Mouse (Mus musculus) forebrain, embryonic 12.5 days (tissue): ENCODE data around the gene Lsamp. TPM values are rescaled to one million over a fixed set of nuclear protein-coding genes. Genes with fewer than 3 reads are reported as not detected.
A peak's percentile ranks its signal among the peaks of the same experiment; 100 is the strongest.

ENCODE experiments used
- ATAC-seq: fragments of 200-750 bp; cut with Nextera tagmentation; 2 replicates; pipeline ENCODE4 v1.8.0; 2017; ENCODE audit warnings: moderate TSS enrichment; ENCODE audit not compliant: low FRiP score
- H3K27ac ChIP-seq: fragments of 300-500 bp; sonication (generic); 2 replicates; pipeline ENCODE4 v1.5.1; 2016; ENCODE audit warnings: mild to moderate bottlenecking
- H3K27me3 ChIP-seq: fragments of 300-500 bp; sonication (generic); 2 replicates; pipeline ENCODE4 v1.6.1; 2016; ENCODE audit warnings: mild to moderate bottlenecking
- H3K36me3 ChIP-seq: fragments of 300-500 bp; sonication (generic); replicated peaks from 2 replicates; pipeline ENCODE4 v1.6.1; 2016; ENCODE audit warnings: mild to moderate bottlenecking
- H3K4me1 ChIP-seq: fragments of 300-500 bp; sonication (generic); 2 replicates; pipeline ENCODE4 v1.6.1; 2016
- H3K4me2 ChIP-seq: fragments of 300-500 bp; sonication (generic); 2 replicates; pipeline ENCODE4 v1.6.1; 2016; ENCODE audit warnings: mild to moderate bottlenecking, moderate library complexity
- H3K4me3 ChIP-seq: fragments of 300-500 bp; sonication (generic); replicated peaks from 2 replicates; pipeline ENCODE4 v1.5.1; 2016; ENCODE audit warnings: mild to moderate bottlenecking
- H3K9ac ChIP-seq: fragments of 300-500 bp; sonication (generic); 2 replicates; pipeline ENCODE4 v1.6.1; 2016; ENCODE audit warnings: mild to moderate bottlenecking
- H3K9me3 ChIP-seq: fragments of 300-500 bp; sonication (generic); 2 replicates; pipeline ENCODE4 v1.6.1; 2016
- WGBS: fragments of 180-500 bp; shearing (Covaris S2); methylation state at CpG from one replicate; pipeline ENCODE4 v1.1.7; 2016; 5-methylcytosine and 5-hydroxymethylcytosine counted together
- polyA plus RNA-seq: library from polyadenylated mRNA; unstranded; fragments of >200 nt; fragmentation: Nextera tagmentation; extraction: Ambion mirVana; gene quantifications from 2 replicates; pipeline ENCODE4 v1.2.1, GENCODE M21; 2016

Lsamp gene
- polyA plus RNA-seq, 1 experiment from 2014 or later = 24.6 TPM

DNA sequence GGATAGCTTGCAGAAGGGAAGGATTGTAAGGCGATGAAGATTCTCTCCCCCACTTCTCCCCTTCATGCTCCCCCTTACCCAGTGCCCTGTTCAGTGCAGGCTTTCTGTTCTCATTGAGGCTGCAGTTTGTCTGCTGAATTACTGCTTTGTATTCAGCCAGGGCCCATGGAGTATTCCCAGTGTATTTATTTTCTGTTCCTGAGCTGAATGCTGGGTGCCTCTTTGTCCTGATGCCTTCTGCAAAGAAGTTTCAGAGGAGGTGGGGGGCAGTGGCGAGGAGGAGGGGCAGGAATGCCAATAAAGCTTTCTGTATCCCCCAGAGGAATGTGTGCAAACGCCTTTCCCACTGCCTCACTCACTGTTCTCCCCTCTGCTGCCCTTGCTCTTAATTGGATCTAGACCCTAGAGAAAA is 1567.7 kb downstream of the Lsamp start:
- no peaks in the 10 kb centered on the region for H3K27me3 ChIP-seq
- no peaks in the 10 kb centered on the region for H3K9me3 ChIP-seq
- peak overlapping the region; percentile 24 for H3K4me2 ChIP-seq
- H3K36me3 ChIP-seq = no peaks in the 10 kb centered on the region
- peak; percentile 94 for ATAC-seq
- 0% methylated on average over 3 of the region's 3 CpGs for WGBS
- no peak overlapping the region for H3K4me3 ChIP-seq
- no peak overlapping the region for H3K9ac ChIP-seq
- H3K27ac ChIP-seq = peak overlapping the region; percentile 89
- peaks cover 17% of the 10 kb centered on the region for H3K4me1 ChIP-seq

DNA sequence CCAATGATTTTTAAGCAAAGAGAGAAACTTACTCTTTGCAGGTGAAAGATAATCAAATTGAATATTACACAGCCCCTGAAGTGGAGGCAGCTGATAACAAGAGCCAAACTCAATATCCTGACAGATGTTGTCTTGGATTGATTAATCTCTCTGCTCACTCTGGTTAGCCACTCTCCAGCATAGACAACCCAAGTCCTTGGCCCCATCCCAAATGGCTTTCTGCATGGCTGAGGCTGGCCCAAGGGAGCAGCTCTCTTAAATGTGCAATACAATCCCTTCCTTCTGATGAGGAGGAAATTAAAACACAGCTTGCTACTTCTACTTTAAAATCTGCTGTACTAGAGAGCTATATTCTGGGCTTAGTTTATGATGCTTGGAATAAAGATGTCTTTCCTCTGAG is 1572.9 kb downstream of the Lsamp start:
- no peak for ATAC-seq
- no peak overlapping the region for H3K4me3 ChIP-seq
- no peaks in the 10 kb centered on the region for H3K27me3 ChIP-seq
- peaks cover 5% of the 10 kb centered on the region for H3K4me1 ChIP-seq
- no peak overlapping the region for H3K4me2 ChIP-seq
- H3K27ac ChIP-seq = no peak overlapping the region
- H3K9me3 ChIP-seq = no peaks in the 10 kb centered on the region
- H3K36me3 ChIP-seq = no peaks in the 10 kb centered on the region
- H3K9ac ChIP-seq = no peak overlapping the region

DNA sequence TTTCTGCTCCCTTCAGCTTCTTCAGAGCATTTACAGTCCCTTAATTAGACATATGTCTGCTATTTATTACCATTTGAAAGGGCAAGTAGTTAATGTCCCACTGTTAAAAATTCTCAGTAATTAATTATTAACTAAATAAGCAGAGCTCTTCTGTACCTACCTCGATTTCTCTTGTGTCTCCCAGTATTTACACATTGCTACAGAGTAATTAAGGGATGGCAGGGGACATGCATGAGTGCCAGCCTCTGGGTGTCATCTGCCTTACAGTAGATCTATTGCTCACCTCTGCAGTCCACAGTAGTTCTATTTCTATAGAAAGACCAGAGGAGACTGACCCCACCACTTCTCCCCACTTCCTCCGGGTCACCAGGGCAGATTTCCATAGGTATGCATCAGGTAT is 1581.1 kb downstream of the Lsamp start:
- H3K4me1 ChIP-seq = no peaks in the 10 kb centered on the region
- ATAC-seq = no peak
- H3K9me3 ChIP-seq = no peaks in the 10 kb centered on the region
- no peak overlapping the region for H3K4me3 ChIP-seq
- no peaks in the 10 kb centered on the region for H3K36me3 ChIP-seq
- H3K27me3 ChIP-seq = no peaks in the 10 kb centered on the region
- H3K9ac ChIP-seq = no peak overlapping the region
- 66% methylated on average over 2 of the region's 2 CpGs for WGBS
- H3K27ac ChIP-seq = no peak overlapping the region
- H3K4me2 ChIP-seq = no peak overlapping the region

DNA sequence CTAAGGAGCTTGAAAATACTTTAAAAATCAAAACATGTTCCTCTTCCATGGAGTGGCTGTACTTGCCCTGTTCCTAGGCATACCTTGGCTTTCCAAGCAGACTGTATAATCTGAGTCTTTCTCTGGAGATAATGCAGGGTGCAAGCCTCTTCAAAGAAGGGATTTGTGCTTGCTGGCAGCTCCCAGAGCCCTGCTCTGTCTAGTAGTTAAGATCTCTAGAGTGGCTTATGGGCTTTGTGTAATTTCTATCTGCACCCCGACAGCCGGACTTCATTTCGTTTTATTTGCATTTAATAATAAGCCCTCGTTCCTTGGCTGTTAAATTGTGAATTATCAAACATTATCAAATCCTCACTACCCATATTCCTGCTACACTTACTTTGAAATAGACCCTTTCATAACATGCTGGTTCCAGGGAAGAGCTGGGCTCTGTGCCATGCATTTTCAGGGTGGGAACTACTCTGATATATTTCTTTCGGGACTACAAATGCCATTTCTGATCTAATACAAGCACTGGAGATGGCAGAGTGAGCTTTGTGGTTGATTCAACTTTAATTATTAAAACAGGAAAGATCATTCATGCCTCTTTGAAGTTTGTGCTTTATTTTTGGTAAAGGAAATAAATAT is 1604.6 kb downstream of the Lsamp start:
- no peak overlapping the region for H3K9ac ChIP-seq
- no peaks in the 10 kb centered on the region for H3K36me3 ChIP-seq
- no peak overlapping the region for H3K4me2 ChIP-seq
- no peak for ATAC-seq
- no peaks in the 10 kb centered on the region for H3K27me3 ChIP-seq
- WGBS = 75% methylated on average over 5 of the region's 5 CpGs
- H3K4me3 ChIP-seq = no peak overlapping the region
- no peaks in the 10 kb centered on the region for H3K9me3 ChIP-seq
- H3K27ac ChIP-seq = no peak overlapping the region
- peaks cover 4% of the 10 kb centered on the region; the same call in 1 of the 2 replicates for H3K4me1 ChIP-seq

DNA sequence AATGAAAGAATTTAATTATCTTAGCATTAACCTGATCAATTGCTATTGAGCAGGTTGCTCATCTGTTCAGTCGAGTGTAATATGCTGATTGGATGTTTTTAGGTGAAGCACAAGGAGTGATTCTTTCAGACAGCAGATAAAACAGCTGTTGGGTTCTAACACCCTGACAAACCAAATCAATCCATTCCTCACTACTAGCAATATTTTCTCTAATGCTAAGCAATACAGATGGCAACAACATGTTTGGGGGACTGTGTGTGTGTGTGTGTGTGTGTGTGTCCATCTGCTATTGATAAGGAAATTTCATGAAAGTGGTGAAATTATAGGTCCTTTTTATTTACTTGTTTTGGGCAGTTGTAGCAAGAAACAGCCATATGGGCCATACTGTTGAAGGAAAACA is 1628.1 kb downstream of the Lsamp start:
- Histone ChIP-seq H3K36me3 (no peaks in the 10 kb centered on the region), H3K9me3 (no peaks in the 10 kb centered on the region), H3K27me3 (no peaks in the 10 kb centered on the region), H3K4me1 (no peaks in the 10 kb centered on the region), H3K9ac (no peak overlapping the region), H3K4me3 (no peak overlapping the region), H3K27ac (no peak overlapping the region), H3K4me2 (no peak overlapping the region)
- 79% methylated on average over 1 of the region's 1 CpGs for WGBS
- no peak for ATAC-seq

DNA sequence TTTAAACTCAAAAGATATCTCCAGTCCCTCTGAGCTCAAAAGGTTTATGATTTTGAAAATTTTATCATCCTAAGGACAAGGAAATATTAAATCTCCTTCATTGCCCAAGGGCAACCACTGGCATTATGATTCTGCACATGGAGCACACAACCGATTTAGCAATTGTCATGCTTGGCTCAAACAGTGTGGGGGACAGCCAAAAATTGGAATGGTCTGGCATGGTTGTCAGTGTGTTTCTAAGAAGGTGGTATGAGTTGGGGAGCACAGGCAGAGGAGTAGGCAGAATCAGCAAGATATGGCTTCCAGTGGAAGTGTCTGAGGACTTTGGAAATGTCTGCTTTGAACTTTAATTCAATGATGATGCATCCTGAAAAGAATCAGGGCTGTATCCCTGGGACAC is 1639.7 kb downstream of the Lsamp start:
- no peak overlapping the region for H3K4me2 ChIP-seq

DNA sequence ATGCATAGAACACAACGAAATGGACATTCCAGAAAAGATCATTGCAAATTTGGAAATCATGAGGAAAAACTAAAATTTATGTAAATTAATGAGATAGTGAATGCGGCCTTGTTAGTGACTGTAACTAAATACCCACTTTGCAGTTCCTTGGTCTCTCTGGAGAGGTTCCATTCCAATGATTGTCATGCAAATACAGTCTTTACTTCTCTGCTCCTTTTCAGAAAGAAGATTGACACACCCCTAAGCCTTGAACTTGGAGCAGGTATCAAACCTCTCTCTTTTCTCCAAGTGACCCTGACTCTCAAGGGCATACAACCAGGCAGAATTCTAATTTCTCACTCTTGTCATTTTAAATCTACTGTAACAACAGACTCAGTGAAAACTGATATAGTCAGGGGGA is 1649.7 kb downstream of the Lsamp start:
- no peaks in the 10 kb centered on the region for H3K36me3 ChIP-seq
- H3K27me3 ChIP-seq = no peaks in the 10 kb centered on the region
- no peak overlapping the region for H3K4me3 ChIP-seq
- 30% methylated on average over 2 of the region's 2 CpGs for WGBS
- H3K27ac ChIP-seq = no peak overlapping the region
- no peak overlapping the region for H3K9ac ChIP-seq
- peak; percentile 67; the same call in 1 of the 2 replicates for ATAC-seq
- H3K4me1 ChIP-seq = peaks cover 7% of the 10 kb centered on the region
- no peaks in the 10 kb centered on the region for H3K9me3 ChIP-seq
- H3K4me2 ChIP-seq = no peak overlapping the region

More for the DNA sequence above, 1639.7 kb downstream of the Lsamp start:
- Histone ChIP-seq H3K9ac (no peak overlapping the region), H3K27me3 (no peaks in the 10 kb centered on the region), H3K4me3 (no peak overlapping the region), H3K9me3 (no peaks in the 10 kb centered on the region), H3K36me3 (no peaks in the 10 kb centered on the region), H3K4me1 (peaks cover 6% of the 10 kb centered on the region; the same call in 1 of the 2 replicates), H3K27ac (no peak overlapping the region)
- WGBS = 95% methylated on average over 1 of the region's 1 CpGs
- ATAC-seq = no peak

DNA sequence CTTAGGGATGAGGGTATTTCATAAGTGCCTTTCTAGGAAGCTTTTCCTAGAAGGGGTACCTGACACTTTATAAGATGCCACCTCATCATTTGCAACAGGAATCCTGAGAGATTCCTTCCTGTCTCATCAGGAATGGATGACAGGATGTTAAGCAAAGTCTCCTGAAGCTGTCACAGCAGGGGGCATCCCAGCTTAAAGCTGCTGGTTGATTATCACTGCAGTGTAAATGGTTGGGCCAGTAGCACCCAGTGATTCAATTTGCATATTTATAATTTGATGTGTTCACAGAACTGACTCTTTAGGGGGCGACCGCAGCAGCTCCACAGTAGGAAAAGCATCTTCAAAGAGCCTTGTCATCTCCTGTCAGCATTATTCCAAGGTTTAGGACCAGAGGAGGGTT is 1656.7 kb downstream of the Lsamp start:
- Histone ChIP-seq H3K9me3 (no peaks in the 10 kb centered on the region), H3K4me2 (no peak overlapping the region), H3K27ac (no peak overlapping the region), H3K36me3 (no peaks in the 10 kb centered on the region), H3K4me3 (no peak overlapping the region), H3K9ac (no peak overlapping the region), H3K4me1 (peaks cover 4% of the 10 kb centered on the region; the same call in 1 of the 2 replicates), H3K27me3 (no peaks in the 10 kb centered on the region)
- ATAC-seq = no peak
- 49% methylated on average over 2 of the region's 2 CpGs for WGBS

DNA sequence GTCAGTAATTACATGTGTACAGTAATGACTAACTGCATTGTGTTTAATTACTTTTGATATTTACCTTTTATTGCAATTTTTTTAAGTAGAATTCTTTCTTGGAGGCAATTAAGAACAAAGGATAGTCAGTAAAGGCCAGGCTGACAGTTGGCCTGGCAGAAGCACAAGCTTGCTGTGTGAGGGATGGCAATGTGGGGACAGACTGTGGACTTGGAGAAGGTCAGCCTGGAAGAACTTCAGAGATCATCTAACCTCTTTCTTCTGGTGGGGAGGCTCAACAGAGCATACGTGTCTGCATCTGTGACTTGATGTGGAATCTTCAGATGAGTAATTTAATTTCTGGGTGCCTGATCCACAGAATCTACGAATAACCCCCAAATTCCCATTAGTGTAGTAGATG is 1669.1 kb downstream of the Lsamp start:
- no peak overlapping the region for H3K4me2 ChIP-seq
- H3K27me3 ChIP-seq = no peaks in the 10 kb centered on the region
- 86% methylated on average over 2 of the region's 2 CpGs for WGBS
- ATAC-seq = no peak
- no peak overlapping the region for H3K4me3 ChIP-seq
- no peaks in the 10 kb centered on the region for H3K4me1 ChIP-seq
- no peaks in the 10 kb centered on the region for H3K36me3 ChIP-seq
- H3K9ac ChIP-seq = no peak overlapping the region
- no peak overlapping the region for H3K27ac ChIP-seq
- H3K9me3 ChIP-seq = no peaks in the 10 kb centered on the region

DNA sequence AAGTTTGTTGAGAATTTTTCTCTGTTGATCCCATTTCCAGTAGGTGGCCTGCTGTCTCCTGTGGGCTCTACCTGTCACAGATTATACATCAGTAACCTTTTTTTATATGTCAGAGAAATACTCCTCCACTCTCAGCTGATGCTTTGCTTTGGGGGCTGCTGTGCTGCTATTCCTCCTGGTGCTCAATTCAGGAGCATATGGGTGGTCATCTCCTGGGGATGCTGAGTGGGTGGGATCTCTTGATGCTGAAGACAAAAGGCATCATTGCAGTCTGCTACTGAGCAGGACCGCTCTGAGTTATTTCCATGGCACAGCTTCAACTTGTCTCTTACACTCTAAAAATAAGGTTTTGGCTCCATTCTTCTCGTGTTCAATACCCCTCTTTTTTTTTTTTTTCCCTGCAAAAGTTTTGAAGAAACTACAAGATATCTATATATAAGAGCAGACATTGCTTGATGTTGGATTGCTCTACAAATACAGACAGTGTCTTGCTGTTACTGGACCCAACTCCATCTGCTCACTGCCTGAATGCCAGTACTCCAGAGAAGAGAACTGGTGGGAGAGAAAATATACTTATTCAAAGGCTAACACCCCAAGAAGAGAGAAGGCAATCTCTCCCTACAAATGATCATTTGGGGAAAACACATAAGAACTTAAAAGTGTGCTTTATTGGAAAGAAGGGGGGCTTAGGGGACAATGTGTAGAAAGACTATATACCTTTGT is 1690.3 kb downstream of the Lsamp start:
- Histone ChIP-seq H3K4me3 (no peak overlapping the region), H3K27me3 (no peaks in the 10 kb centered on the region)

DNA sequence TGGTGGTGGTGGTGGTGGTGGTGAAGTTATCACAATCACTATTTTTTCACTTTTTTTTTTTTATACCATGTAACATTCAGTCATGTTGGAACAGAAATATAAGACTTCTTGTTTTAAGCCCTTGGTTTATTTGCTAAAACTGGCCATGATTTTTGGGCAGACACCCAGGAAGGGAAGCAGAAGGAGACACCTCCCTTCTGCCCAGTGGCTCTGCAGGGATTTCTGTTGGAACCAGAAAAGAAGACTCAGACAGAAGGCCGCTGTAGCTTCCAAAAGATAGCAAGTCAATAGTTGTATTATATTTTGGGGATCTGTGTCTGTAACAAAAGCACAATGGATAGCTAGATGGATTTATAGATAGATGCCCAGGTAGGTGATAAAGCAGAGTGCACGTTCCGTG is 1691.6 kb downstream of the Lsamp start:
- 90% methylated on average over 3 of the region's 3 CpGs for WGBS
- no peaks in the 10 kb centered on the region for H3K36me3 ChIP-seq
- H3K4me2 ChIP-seq = no peak overlapping the region
- no peak for ATAC-seq
- H3K4me1 ChIP-seq = no peaks in the 10 kb centered on the region
- no peaks in the 10 kb centered on the region for H3K9me3 ChIP-seq
- H3K9ac ChIP-seq = no peak overlapping the region
- no peak overlapping the region for H3K4me3 ChIP-seq
- H3K27ac ChIP-seq = no peak overlapping the region
- H3K27me3 ChIP-seq = no peaks in the 10 kb centered on the region

More for the DNA sequence above, 1690.3 kb downstream of the Lsamp start:
- no peaks in the 10 kb centered on the region for H3K9me3 ChIP-seq
- H3K4me2 ChIP-seq = no peak overlapping the region
- H3K27ac ChIP-seq = no peak overlapping the region
- no peak overlapping the region for H3K9ac ChIP-seq
- H3K4me1 ChIP-seq = no peaks in the 10 kb centered on the region
- WGBS = 77% methylated on average over 2 of the region's 2 CpGs
- H3K36me3 ChIP-seq = no peaks in the 10 kb centered on the region
- no peak for ATAC-seq

DNA sequence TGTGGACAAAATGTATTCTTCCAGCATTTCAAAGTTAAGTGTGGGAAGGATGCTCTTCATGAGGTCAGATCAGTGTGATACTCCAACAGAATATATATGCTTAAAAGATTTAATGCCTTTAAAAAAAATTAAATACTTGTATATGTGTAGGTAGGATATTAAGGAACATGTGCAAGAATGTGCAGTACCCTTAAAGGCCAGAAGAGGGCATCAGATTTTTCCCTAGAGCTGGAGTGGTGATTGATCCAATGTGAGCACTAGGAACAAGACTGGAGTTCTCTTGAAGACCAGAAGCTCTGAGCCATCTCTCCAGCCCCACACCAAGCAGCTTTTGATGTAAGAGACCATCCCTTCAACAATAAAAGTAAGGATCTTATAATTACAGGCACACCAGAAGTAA is 1708.3 kb downstream of the Lsamp start:
- H3K36me3 ChIP-seq = no peaks in the 10 kb centered on the region
- H3K27me3 ChIP-seq = no peaks in the 10 kb centered on the region
- H3K4me2 ChIP-seq = no peak overlapping the region
- no peak overlapping the region for H3K4me3 ChIP-seq
- no peaks in the 10 kb centered on the region for H3K4me1 ChIP-seq
- no peak overlapping the region for H3K27ac ChIP-seq
- no peaks in the 10 kb centered on the region for H3K9me3 ChIP-seq
- no peak for ATAC-seq
- H3K9ac ChIP-seq = no peak overlapping the region

DNA sequence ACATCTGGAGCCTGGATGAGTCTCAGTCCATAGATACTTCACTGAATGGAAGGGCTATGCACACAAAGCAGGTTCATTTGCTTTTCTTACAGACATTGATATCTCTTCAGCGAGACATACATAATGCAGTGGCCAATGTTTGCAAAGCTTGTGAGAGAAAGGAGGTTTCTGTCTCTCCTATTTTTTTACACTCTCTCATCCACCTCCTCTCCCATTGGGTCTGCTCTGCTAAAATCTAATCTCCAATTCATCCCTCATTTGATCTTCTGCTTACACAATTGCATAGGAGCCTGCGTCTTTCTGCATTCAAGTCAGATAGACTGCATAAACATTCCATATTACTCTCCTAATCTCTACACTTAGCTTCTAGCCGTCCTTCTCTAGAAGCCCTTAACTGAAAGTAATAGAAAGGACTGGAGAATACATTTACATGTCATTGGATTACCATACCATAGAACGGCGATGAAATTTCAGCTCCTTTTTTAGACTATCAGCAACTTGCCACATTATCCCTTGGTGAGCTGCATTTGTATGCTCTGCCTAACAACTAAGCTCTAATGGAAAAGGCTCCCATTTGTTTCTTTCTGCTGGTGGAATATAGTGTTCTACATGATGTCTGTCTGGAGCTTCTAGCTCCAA is 1717.7 kb downstream of the Lsamp start:
- H3K4me2 ChIP-seq = no peak overlapping the region
- H3K4me1 ChIP-seq = no peaks in the 10 kb centered on the region
- no peak overlapping the region for H3K4me3 ChIP-seq
- no peak overlapping the region for H3K27ac ChIP-seq
- no peaks in the 10 kb centered on the region for H3K9me3 ChIP-seq
- no peaks in the 10 kb centered on the region for H3K36me3 ChIP-seq
- no peak for ATAC-seq
- 69% methylated on average over 5 of the region's 5 CpGs for WGBS
- no peaks in the 10 kb centered on the region for H3K27me3 ChIP-seq
- no peak overlapping the region for H3K9ac ChIP-seq
